Mouse (Mus musculus) neural tube, embryonic 15.5 days (tissue): Measurements from ENCODE around the gene Get4. TPM values are rescaled to one million over a fixed set of nuclear protein-coding genes. Genes with fewer than 3 reads are reported as not detected.

Source experiments
- ATAC-seq: fragments of 200-750 bp; cut with Nextera tagmentation; 2 replicates; pipeline ENCODE4 v1.8.0; 2017; ENCODE audit warnings: mild to moderate bottlenecking, moderate TSS enrichment, moderate library complexity; ENCODE audit not compliant: low FRiP score
- H3K27ac ChIP-seq: fragments of 300-500 bp; sonication (generic); replicated peaks from 2 replicates; pipeline ENCODE4 v1.5.1; 2015; ENCODE audit warnings: mild to moderate bottlenecking, inconsistent platforms
- H3K27me3 ChIP-seq: fragments of 300-500 bp; sonication (generic); replicated peaks from 2 replicates; pipeline ENCODE4 v1.6.1; 2015; ENCODE audit warnings: inconsistent platforms
- H3K36me3 ChIP-seq: fragments of 300-500 bp; sonication (generic); 2 replicates; pipeline ENCODE4 v1.6.1; 2015; ENCODE audit warnings: inconsistent platforms
- H3K4me1 ChIP-seq: fragments of 300-500 bp; sonication (generic); 2 replicates; pipeline ENCODE4 v1.6.1; 2015; ENCODE audit warnings: inconsistent platforms
- H3K4me2 ChIP-seq: fragments of 300-500 bp; sonication (generic); 2 replicates; pipeline ENCODE4 v1.6.1; 2015; ENCODE audit warnings: inconsistent platforms, mild to moderate bottlenecking, moderate library complexity
- H3K4me3 ChIP-seq: fragments of 300-500 bp; sonication (generic); replicated peaks from 2 replicates; pipeline ENCODE4 v1.5.1; 2015; ENCODE audit warnings: mild to moderate bottlenecking, inconsistent platforms
- H3K9ac ChIP-seq: fragments of 300-500 bp; sonication (generic); replicated peaks from 2 replicates; pipeline ENCODE4 v1.6.1; 2015; ENCODE audit warnings: mild to moderate bottlenecking, inconsistent platforms
- H3K9me3 ChIP-seq: fragments of 300-500 bp; sonication (generic); replicated peaks from 2 replicates; pipeline ENCODE4 v1.6.1; 2016; ENCODE audit warnings: inconsistent platforms
- WGBS: fragments of 180-500 bp; shearing (Covaris S2); methylation state at CpG from one replicate; pipeline ENCODE4 v1.1.7; 2015; ENCODE audit warnings: mixed read lengths; 5-methylcytosine and 5-hydroxymethylcytosine counted together
- polyA plus RNA-seq: library from polyadenylated mRNA; unstranded; fragments of >200 nt; fragmentation: Nextera tagmentation; extraction: Ambion mirVana; gene quantifications from 2 replicates; pipeline ENCODE4 v1.2.1, GENCODE M21; 2015

Gene Get4
- polyA plus RNA-seq, 1 experiment from 2014 or later: 119 TPM

GRCm38 (mm10) chr5:139286142-139286941 lies 34.2 kb downstream of the Get4 start:
- no peak for ATAC-seq
- H3K9me3 ChIP-seq: no peaks in the 10 kb centered on the region
- peaks cover 6% of the 10 kb centered on the region for H3K36me3 ChIP-seq
- no peak overlapping the region for H3K4me3 ChIP-seq
- H3K4me1 ChIP-seq: peaks cover 10% of the 10 kb centered on the region
- no peaks in the 10 kb centered on the region for H3K27me3 ChIP-seq
- no peak overlapping the region for H3K4me2 ChIP-seq
- H3K27ac ChIP-seq: no peak overlapping the region
- 74% methylated on average over 14 of the region's 14 CpGs for WGBS
- no peak overlapping the region for H3K9ac ChIP-seq

GRCm38 (mm10) chr5:139287099-139287498 lies 35.0 kb downstream of the Get4 start:
- 92% methylated on average over 5 of the region's 5 CpGs for WGBS
- no peak for ATAC-seq
- Histone ChIP-seq H3K4me3 (no peak overlapping the region), H3K9me3 (no peaks in the 10 kb centered on the region), H3K27me3 (no peaks in the 10 kb centered on the region), H3K9ac (no peak overlapping the region), H3K4me1 (peaks cover 4% of the 10 kb centered on the region), H3K4me2 (no peak overlapping the region), H3K27ac (no peak overlapping the region), H3K36me3 (peaks cover 6% of the 10 kb centered on the region)

GRCm38 (mm10) chr5:139287787-139288186 lies 35.7 kb downstream of the Get4 start:
- Histone ChIP-seq H3K36me3 (peaks cover 6% of the 10 kb centered on the region), H3K4me3 (no peak overlapping the region), H3K27ac (no peak overlapping the region), H3K4me1 (no peaks in the 10 kb centered on the region), H3K4me2 (no peak overlapping the region), H3K27me3 (no peaks in the 10 kb centered on the region), H3K9me3 (no peaks in the 10 kb centered on the region), H3K9ac (no peak overlapping the region)
- no peak for ATAC-seq
- WGBS: 93% methylated on average over 4 of the region's 4 CpGs

- Histone ChIP-seq H3K9ac (no peak overlapping the region), H3K4me2 (no peak overlapping the region), H3K36me3 (peaks cover 6% of the 10 kb centered on the region), H3K4me1 (no peaks in the 10 kb centered on the region), H3K9me3 (no peaks in the 10 kb centered on the region), H3K27me3 (no peaks in the 10 kb centered on the region), H3K4me3 (no peak overlapping the region), H3K27ac (no peak overlapping the region)
- 80% methylated on average over 4 of the region's 4 CpGs for WGBS
- ATAC-seq: no peak
These were observed 36.5 kb downstream of the Get4 start for GRCm38 (mm10) chr5:139288591-139288990.

GRCm38 (mm10) chr5:139290467-139291259 lies 38.5 kb downstream of the Get4 start:
- Histone ChIP-seq H3K27ac (no peak overlapping the region), H3K27me3 (no peaks in the 10 kb centered on the region), H3K4me2 (no peak overlapping the region), H3K4me1 (no peaks in the 10 kb centered on the region), H3K4me3 (no peak overlapping the region), H3K9ac (no peak overlapping the region), H3K9me3 (no peaks in the 10 kb centered on the region), H3K36me3 (peaks cover 21% of the 10 kb centered on the region)
- ATAC-seq: no peak
- 88% methylated on average over 12 of the region's 12 CpGs for WGBS

- H3K4me3 ChIP-seq: no peak overlapping the region
- WGBS: 57% methylated on average over 6 of the region's 6 CpGs
- H3K4me2 ChIP-seq: no peak overlapping the region
- H3K9ac ChIP-seq: no peak overlapping the region
- no peaks in the 10 kb centered on the region for H3K4me1 ChIP-seq
- no peak for ATAC-seq
- no peak overlapping the region for H3K27ac ChIP-seq
- H3K36me3 ChIP-seq: peaks cover 22% of the 10 kb centered on the region
- no peaks in the 10 kb centered on the region for H3K27me3 ChIP-seq
- 0 out of 2 replicates have a peak, but pooled peaks cover 2% of the 10 kb centered on the region for H3K9me3 ChIP-seq
These were observed 39.9 kb downstream of the Get4 start for GRCm38 (mm10) chr5:139291811-139292560.

GRCm38 (mm10) chr5:139294089-139294488 lies 42.0 kb downstream of the Get4 start:
- H3K4me1 ChIP-seq: no peaks in the 10 kb centered on the region
- WGBS: 84% methylated on average over 2 of the region's 2 CpGs
- H3K4me3 ChIP-seq: no peak overlapping the region
- ATAC-seq: no peak
- H3K27ac ChIP-seq: no peak overlapping the region
- 0 out of 2 replicates have a peak, but pooled peaks cover 2% of the 10 kb centered on the region for H3K9me3 ChIP-seq
- H3K36me3 ChIP-seq: peaks cover 20% of the 10 kb centered on the region; the same call in 1 of the 2 replicates
- H3K27me3 ChIP-seq: no peaks in the 10 kb centered on the region
- no peak overlapping the region for H3K4me2 ChIP-seq
- no peak overlapping the region for H3K9ac ChIP-seq

GRCm38 (mm10) chr5:139297092-139297491 lies 45.0 kb downstream of the Get4 start:
- Histone ChIP-seq H3K4me2 (no peak overlapping the region), H3K4me3 (no peak overlapping the region), H3K27ac (no peak overlapping the region), H3K4me1 (no peaks in the 10 kb centered on the region), H3K9ac (no peak overlapping the region), H3K36me3 (peaks cover 16% of the 10 kb centered on the region), H3K9me3 (0 out of 2 replicates have a peak, but pooled peaks cover 2% of the 10 kb centered on the region), H3K27me3 (no peaks in the 10 kb centered on the region)
- ATAC-seq: no peak
- 89% methylated on average over 10 of the region's 10 CpGs for WGBS

- no peak overlapping the region for H3K9ac ChIP-seq
- H3K4me3 ChIP-seq: no peak overlapping the region
- H3K9me3 ChIP-seq: 0 out of 2 replicates have a peak, but pooled peaks cover 2% of the 10 kb centered on the region
- H3K27ac ChIP-seq: no peak overlapping the region
- no peak overlapping the region for H3K4me2 ChIP-seq
- ATAC-seq: no peak
- no peaks in the 10 kb centered on the region for H3K4me1 ChIP-seq
- WGBS: 84% methylated on average over 5 of the region's 5 CpGs
- H3K36me3 ChIP-seq: peaks cover 16% of the 10 kb centered on the region
- H3K27me3 ChIP-seq: no peaks in the 10 kb centered on the region
These were observed 45.6 kb downstream of the Get4 start for GRCm38 (mm10) chr5:139297745-139298144.

GRCm38 (mm10) chr5:139302101-139302500 lies 50.0 kb downstream of the Get4 start:
- H3K9ac ChIP-seq: no peak overlapping the region
- no peaks in the 10 kb centered on the region for H3K4me1 ChIP-seq
- H3K9me3 ChIP-seq: no peaks in the 10 kb centered on the region
- H3K4me3 ChIP-seq: no peak overlapping the region
- no peak for ATAC-seq
- H3K27ac ChIP-seq: no peak overlapping the region
- H3K27me3 ChIP-seq: no peaks in the 10 kb centered on the region
- H3K4me2 ChIP-seq: no peak overlapping the region
- 86% methylated on average over 6 of the region's 6 CpGs for WGBS
- peaks cover 4% of the 10 kb centered on the region; the same call in 1 of the 2 replicates for H3K36me3 ChIP-seq

GRCm38 (mm10) chr5:139303646-139304061 lies 51.5 kb downstream of the Get4 start:
- H3K9ac ChIP-seq: no peak overlapping the region
- no peaks in the 10 kb centered on the region for H3K27me3 ChIP-seq
- H3K4me1 ChIP-seq: no peaks in the 10 kb centered on the region
- peaks cover 9% of the 10 kb centered on the region; the same call in 1 of the 2 replicates for H3K36me3 ChIP-seq
- 89% methylated on average over 9 of the region's 9 CpGs for WGBS
- H3K4me3 ChIP-seq: no peak overlapping the region
- no peak overlapping the region for H3K27ac ChIP-seq
- H3K4me2 ChIP-seq: no peak overlapping the region
- no peaks in the 10 kb centered on the region for H3K9me3 ChIP-seq
- ATAC-seq: no peak
